Mouse (Mus musculus) lung, postnatal 0 days (tissue): ENCODE data around the gene Qars.

Source experiments
- CTCF ChIP-seq: IDR thresholded peaks from 2 replicates; pipeline ENCODE4 v1.5.1; 2016; ENCODE audit warnings: antibody characterized with exemption, mild to moderate bottlenecking
- EP300 ChIP-seq: IDR thresholded peaks from 2 replicates; pipeline ENCODE4 v1.6.1; 2016; ENCODE audit warnings: antibody characterized with exemption, mild to moderate bottlenecking, control low read depth

- TF ChIP-seq CTCF, result no peak
- no peak for TF ChIP-seq EP300
Observed at GRCm38 (mm10) chr9:108491286-108491580, 16.3 kb upstream of the Qars start.
